Mouse (Mus musculus) lung, postnatal 4 days (tissue): Measurements from ENCODE around the gene Sec13.
A peak's percentile ranks its signal among the peaks of the same experiment; 100 is the strongest.

ENCODE experiments used
- DNase-seq, 2 experiments: peaks; one replicate each; pipeline ENCODE4 v3.0.0; 2021

The Sec13 gene

GRCm38 (mm10) chr6:113697222-113698205, 43.0 kb downstream of the Sec13 start:
- DNase-seq: peak; percentile 34 to 62

- DNase-seq: peak; percentile 97 to 99
Measured at GRCm38 (mm10) chr6:113696582-113697221, 43.8 kb downstream of the Sec13 start, which contains the start of gene Tatdn2. Tatdn2 (plus strand) TSS chr6:113697050.

GRCm38 (mm10) chr6:113695766-113696355, 44.7 kb downstream of the Sec13 start:
- DNase-seq: no peak

GRCm38 (mm10) chr6:113695203-113695602, 45.3 kb downstream of the Sec13 start:
- no peak for DNase-seq

- DNase-seq: no peak
Measured at GRCm38 (mm10) chr6:113693377-113693776, 47.2 kb downstream of the Sec13 start.

- no peak for DNase-seq
Measured at GRCm38 (mm10) chr6:113692661-113693133, 47.8 kb downstream of the Sec13 start.

- DNase-seq: no peak
Measured at GRCm38 (mm10) chr6:113691084-113691462, 49.5 kb downstream of the Sec13 start.

GRCm38 (mm10) chr6:113690400-113691083, 50.0 kb downstream of the Sec13 start:
- DNase-seq: peak; percentile 86 to 90

GRCm38 (mm10) chr6:113690008-113690399, 50.5 kb downstream of the Sec13 start:
- DNase-seq: peak; percentile 48 to 59

GRCm38 (mm10) chr6:113686551-113687125, 53.9 kb downstream of the Sec13 start:
- DNase-seq: peak; percentile 51 to 78

GRCm38 (mm10) chr6:113683081-113683825, 57.3 kb downstream of the Sec13 start:
- no peak for DNase-seq

- DNase-seq: peak; percentile 86 to 92
Measured at GRCm38 (mm10) chr6:113681271-113681670, 59.3 kb downstream of the Sec13 start.

- peak in 1 of 2 experiments; percentile 22 for DNase-seq
Measured at GRCm38 (mm10) chr6:113679993-113680566, 60.5 kb downstream of the Sec13 start.

- no peak for DNase-seq
Measured at GRCm38 (mm10) chr6:113678246-113679012, 62.1 kb downstream of the Sec13 start.
